ENCODE assay signal across 8 mouse cellular contexts in genomic region chr2:30365281-30366069, GRCm38 (mm10). TPM values are rescaled to one million over a fixed set of nuclear protein-coding genes. Genes with fewer than 3 reads are reported as not detected.
DNase-seq lines count a peak whose midpoint lies in the region; ATAC-seq lines count a peak whose summit lies in the region.

No protein-coding gene starts in this region.

- no peaks in the 10 kb centered on the region for H3K9me3 ChIP-seq in neural tube, embryonic 11.5 days (ENCODE audit: control insufficient read depth, low read length)
- H3K9me3 ChIP-seq in limb, embryonic 15.5 days: no peaks in the 10 kb centered on the region

- H3K4me2 ChIP-seq in neural tube, embryonic 11.5 days (ENCODE audit: low read depth): peak overlapping the region; percentile 95
- peak overlapping the region; percentile 82 for H3K4me2 ChIP-seq in limb, embryonic 15.5 days

- peak overlapping the region; percentile 93 for H3K4me3 ChIP-seq in neural tube, embryonic 11.5 days (ENCODE audit: low read depth, low read length)
- peak overlapping the region; percentile 95 for H3K4me3 ChIP-seq in limb, embryonic 15.5 days

- H3K9ac ChIP-seq in neural tube, embryonic 11.5 days (ENCODE audit: low read length): no peak overlapping the region
- H3K9ac ChIP-seq in limb, embryonic 15.5 days: peak overlapping the region; percentile 83; the same call in 1 of the 2 replicates

- peak; percentile 41 to 75 for DNase-seq in adrenal gland, adult (ENCODE audit: inconsistent age in 2 of 2, low spot score in 1 of 2)
- DNase-seq in adrenal gland, adult 8-10 months: no peak
- DNase-seq in neural tube, embryonic 11.5 days (ENCODE audit: low spot score): no peak
- no peak for DNase-seq in neural tube, embryonic 10.5 days (ENCODE audit: extremely low spot score, low spot score)
- DNase-seq in testis, postnatal 14 days (ENCODE audit: low spot score): no peak
- no peak for DNase-seq in frontal cortex, postnatal 10 days (ENCODE audit: low spot score in 2 of 2)

- ATAC-seq in neural tube, embryonic 11.5 days (ENCODE audit: insufficient read depth, low FRiP score, low TSS enrichment): no peak
- ATAC-seq in limb, embryonic 15.5 days (ENCODE audit: insufficient number of reproducible peaks, low FRiP score, low TSS enrichment, low read depth): no peak
- no peak for ATAC-seq in inflammation-experienced regulatory T-cells, adult 6 months

- WGBS in neural tube, embryonic 11.5 days: 93% methylated on average over 2 of the region's 2 CpGs
- 87% methylated on average over 2 of the region's 2 CpGs for WGBS in limb, embryonic 15.5 days

- peaks cover 9% of the 10 kb centered on the region for H3K36me3 ChIP-seq in neural tube, embryonic 11.5 days (ENCODE audit: control insufficient read depth, insufficient read depth, low read length)
- H3K36me3 ChIP-seq in limb, embryonic 15.5 days: peaks cover 35% of the 10 kb centered on the region

- H3K27ac ChIP-seq in neural tube, embryonic 11.5 days (ENCODE audit: low read depth, low read length): no peak overlapping the region
- no peak overlapping the region for H3K27ac ChIP-seq in limb, embryonic 15.5 days

- peaks cover 11% of the 10 kb centered on the region for H3K4me1 ChIP-seq in neural tube, embryonic 11.5 days (ENCODE audit: control insufficient read depth, insufficient read depth, low read length)
- peaks cover 15% of the 10 kb centered on the region for H3K4me1 ChIP-seq in limb, embryonic 15.5 days

- H3K27me3 ChIP-seq in neural tube, embryonic 11.5 days (ENCODE audit: control insufficient read depth, insufficient read depth, low read length): no peaks in the 10 kb centered on the region
- no peaks in the 10 kb centered on the region for H3K27me3 ChIP-seq in limb, embryonic 15.5 days

RNA-seq across cellular contexts. Expression of gene Miga2, which starts 1.4 kb away (rescaled TPM):
- total RNA-seq in adrenal gland, adult 8-10 months (2022): 100 to 1,000 TPM in 1 of 4 experiments, 10 to 100 TPM in 3; 80.6 to 104 (median 91.1) TPM
- 23.2 and 27.5 TPM in 2 replicates for polyA plus RNA-seq in neural tube, embryonic 11.5 days (2014; fragmentation: Nextera tagmentation; extraction: Ambion mirVana)
- 23.3 and 23.9 TPM in 2 replicates for polyA plus RNA-seq in limb, embryonic 15.5 days (2015; fragmentation: Nextera tagmentation; extraction: Ambion mirVana)
- 1 to 10 TPM; 3.2 to 5.4 (median 5.3) TPM for polyA plus RNA-seq in inflammation-experienced regulatory T-cells, adult 6 months (2017; shearing (Covaris generic))

RNA-seq across cellular contexts. Expression of gene Sh3glb2, which starts 6.3 kb away (rescaled TPM):
- 100 to 1,000 TPM in 2 of 4 experiments, 10 to 100 TPM in 2; 85.4 to 115 (median 101) TPM for total RNA-seq in adrenal gland, adult 8-10 months (2022)
- 58.2 and 61.6 TPM in 2 replicates for polyA plus RNA-seq in neural tube, embryonic 11.5 days (2014; fragmentation: Nextera tagmentation; extraction: Ambion mirVana)
- polyA plus RNA-seq in limb, embryonic 15.5 days (2015; fragmentation: Nextera tagmentation; extraction: Ambion mirVana): 87.5 and 88.5 TPM in 2 replicates
- polyA plus RNA-seq in inflammation-experienced regulatory T-cells, adult 6 months (2017; shearing (Covaris generic)): 100 to 1,000 TPM in 1 of 3 experiments, 10 to 100 TPM in 2; 84.8 to 111 (median 97.5) TPM

RNA-seq across cellular contexts. Expression of gene Dolpp1, which starts 26.6 kb away (rescaled TPM):
- total RNA-seq in adrenal gland, adult 8-10 months (2022): 10 to 100 TPM; 18.0 to 24.2 (median 19.8) TPM
- polyA plus RNA-seq in neural tube, embryonic 11.5 days (2014; fragmentation: Nextera tagmentation; extraction: Ambion mirVana): 48.6 and 51.1 TPM in 2 replicates
- polyA plus RNA-seq in limb, embryonic 15.5 days (2015; fragmentation: Nextera tagmentation; extraction: Ambion mirVana): 35.5 and 35.8 TPM in 2 replicates
- 10 to 100 TPM; 17.5 to 21.0 (median 17.7) TPM for polyA plus RNA-seq in inflammation-experienced regulatory T-cells, adult 6 months (2017; shearing (Covaris generic))

RNA-seq across cellular contexts. Expression of gene Crat, which starts 50.1 kb away (rescaled TPM):
- 100 to 1,000 TPM in 1 of 4 experiments, 10 to 100 TPM in 3; 59.0 to 122 (median 95.3) TPM for total RNA-seq in adrenal gland, adult 8-10 months (2022)
- polyA plus RNA-seq in neural tube, embryonic 11.5 days (2014; fragmentation: Nextera tagmentation; extraction: Ambion mirVana): 27.4 and 29.1 TPM in 2 replicates
- polyA plus RNA-seq in limb, embryonic 15.5 days (2015; fragmentation: Nextera tagmentation; extraction: Ambion mirVana): 23.9 and 37.6 TPM in 2 replicates
- polyA plus RNA-seq in inflammation-experienced regulatory T-cells, adult 6 months (2017; shearing (Covaris generic)): 1 to 10 TPM; 1.8 to 2.6 (median 1.9) TPM

RNA-seq across cellular contexts. Expression of gene Ptpa, which starts 50.4 kb away (rescaled TPM):
- 100 to 1,000 TPM; 135 to 153 (median 141) TPM for total RNA-seq in adrenal gland, adult 8-10 months (2022)
- 63.2 and 64.2 TPM in 2 replicates for polyA plus RNA-seq in neural tube, embryonic 11.5 days (2014; fragmentation: Nextera tagmentation; extraction: Ambion mirVana)
- 137 and 149 TPM in 2 replicates for polyA plus RNA-seq in limb, embryonic 15.5 days (2015; fragmentation: Nextera tagmentation; extraction: Ambion mirVana)
- 10 to 100 TPM; 36.5 to 78.0 (median 49.8) TPM for polyA plus RNA-seq in inflammation-experienced regulatory T-cells, adult 6 months (2017; shearing (Covaris generic))

Comparison
In these comparisons a context has a peak if more than half of its experiments do, and no peak if none do; other contexts are left out.
1. DNase-seq: peak in adrenal gland, adult (2 of 2); none in adrenal gland, adult 8-10 months (single experiment), neural tube, embryonic 11.5 days (single experiment), neural tube, embryonic 10.5 days (single experiment), testis, postnatal 14 days (single experiment) and frontal cortex, postnatal 10 days (0 of 2).